Mouse (Mus musculus) naive thymus-derived CD4-positive, alpha-beta T cell, adult 2 months (primary cell): ENCODE data around the gene Prkd3.

ENCODE experiments used
- DNase-seq: peaks from one replicate; pipeline ENCODE4 v3.0.0-alpha.2; 2011; ENCODE audit warnings: low read depth

Prkd3 gene

DNA sequence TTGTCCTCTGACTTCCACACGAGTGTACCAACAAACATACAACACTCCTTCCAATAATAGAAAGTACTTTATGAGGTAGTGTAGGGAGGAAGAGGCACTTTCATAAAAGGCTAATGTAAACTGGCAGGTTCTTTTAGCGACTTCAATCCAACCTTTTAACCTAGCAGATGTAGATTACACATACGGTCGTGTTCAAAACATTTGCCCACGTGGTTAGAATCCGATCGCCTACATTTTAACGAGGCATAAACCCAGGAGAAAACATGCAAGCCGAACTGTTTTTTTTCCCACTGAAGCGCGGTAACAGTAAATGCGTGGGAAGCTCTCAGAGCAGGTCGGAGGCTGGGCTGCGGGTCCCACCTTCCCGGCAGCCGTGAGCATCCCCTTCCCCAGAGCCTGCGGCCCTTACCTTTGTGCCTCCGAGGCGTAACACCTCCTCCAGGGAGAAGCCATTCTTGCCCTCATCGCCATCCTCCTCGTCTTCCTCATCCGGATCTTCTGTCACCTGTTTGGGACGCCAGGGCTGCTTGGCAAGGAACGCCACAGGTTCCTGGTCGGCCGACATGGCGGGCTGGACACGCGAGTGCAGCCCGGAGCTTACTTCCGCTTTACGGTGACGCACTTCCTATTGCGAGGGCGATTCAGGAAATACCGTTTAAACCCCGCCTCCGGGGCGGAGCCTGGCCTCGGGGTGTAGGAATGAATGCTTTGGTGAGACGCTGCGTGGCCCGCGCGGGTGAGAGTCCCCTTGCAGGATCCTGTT is 84.0 kb downstream of the Prkd3 start, which contains the start of the genes Cebpz and Ndufaf7:
Gene Cebpz, minus strand, starts transcription at position 601 of the 763 bp plus-strand sequence.
Gene Ndufaf7, plus strand, starts transcription at position 671 of the 763 bp plus-strand sequence.
- peak; percentile 98 for DNase-seq

DNA sequence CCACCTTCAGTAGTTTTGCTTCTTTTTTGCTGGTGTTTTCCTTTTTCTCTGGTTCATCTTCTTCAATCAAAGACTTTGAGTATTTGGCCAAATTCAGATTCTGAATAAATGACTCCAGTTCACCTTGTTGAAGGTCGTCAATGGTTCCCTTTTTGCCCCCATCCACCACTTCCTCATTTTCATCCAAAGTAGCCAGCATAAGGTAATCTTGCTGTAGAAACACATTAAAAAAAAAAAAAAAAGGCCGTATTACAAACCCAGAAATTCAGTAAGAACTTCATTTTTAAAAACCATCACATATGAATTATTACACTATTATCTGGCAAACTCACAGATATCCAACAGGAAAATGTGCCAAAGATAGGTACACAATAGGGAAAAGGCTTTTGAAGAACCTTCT is 84.8 kb downstream of the Prkd3 start:
- DNase-seq = no peak

DNA sequence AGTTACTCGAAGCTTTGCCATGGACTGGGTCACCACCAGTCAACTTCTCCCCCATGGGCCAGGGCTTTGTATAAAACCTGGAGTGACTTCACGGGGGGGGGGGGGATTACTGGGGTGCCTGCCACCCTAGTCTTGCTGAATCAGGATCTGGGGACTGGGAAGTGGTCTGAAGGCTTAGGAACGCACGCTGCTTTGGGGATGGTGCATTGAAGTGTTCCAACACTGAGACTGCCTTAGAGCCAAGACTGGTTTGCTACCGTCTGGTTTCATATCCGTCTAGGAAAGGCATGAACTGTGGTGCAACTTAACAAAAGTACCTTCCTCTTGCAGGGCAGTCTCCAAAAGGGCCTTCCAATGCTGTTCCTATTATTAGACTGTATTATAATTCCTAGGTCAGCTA is 102.9 kb downstream of the Prkd3 start:
- no peak for DNase-seq

DNA sequence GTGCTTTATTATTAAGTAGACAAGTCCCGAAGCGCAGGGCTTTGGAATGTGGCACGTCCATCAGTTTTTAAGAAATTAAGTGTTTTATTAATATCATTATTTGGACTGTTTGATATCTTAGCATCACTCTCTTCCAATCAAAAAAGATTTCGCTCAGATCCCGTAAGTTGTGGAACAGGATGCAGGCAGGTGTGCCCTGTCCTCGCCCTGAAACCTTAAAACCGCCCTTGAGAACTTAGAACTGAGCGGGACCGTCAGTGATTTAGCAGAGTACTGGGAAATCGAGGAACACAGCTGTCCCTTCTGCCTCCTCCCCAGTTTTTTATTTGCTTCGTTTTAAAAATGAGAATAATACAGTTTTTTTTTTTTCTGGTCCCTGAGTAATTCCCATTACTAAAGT is 103.7 kb downstream of the Prkd3 start:
- DNase-seq = no peak

DNA sequence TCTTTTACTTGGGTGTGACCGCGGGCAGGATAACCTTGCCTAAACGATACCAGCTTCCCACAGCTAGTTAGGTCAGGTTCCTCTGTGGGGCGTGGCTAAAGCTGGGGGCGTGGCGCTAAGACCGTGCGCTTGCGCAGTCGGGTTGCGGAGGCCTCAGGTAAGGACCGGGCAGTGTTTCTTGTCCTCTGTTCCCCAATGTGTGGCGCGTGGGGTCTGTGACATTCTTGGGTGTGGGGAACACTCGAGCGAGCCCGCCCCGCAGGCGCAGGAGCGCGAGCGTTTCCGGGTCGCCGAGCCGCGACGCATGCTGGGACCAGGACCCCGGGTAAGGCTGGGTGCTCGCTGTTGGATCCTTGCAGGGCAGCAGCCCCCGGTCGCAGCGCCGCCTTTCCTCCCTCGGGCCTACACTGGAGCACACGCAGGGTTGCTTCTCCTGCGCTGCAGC is 104.2 kb downstream of the Prkd3 start, which contains the start of gene Cebpzos:
Gene Cebpzos, plus strand, starts transcription at position 132 of the 445 bp plus-strand sequence.
- peak; percentile 94 for DNase-seq

DNA sequence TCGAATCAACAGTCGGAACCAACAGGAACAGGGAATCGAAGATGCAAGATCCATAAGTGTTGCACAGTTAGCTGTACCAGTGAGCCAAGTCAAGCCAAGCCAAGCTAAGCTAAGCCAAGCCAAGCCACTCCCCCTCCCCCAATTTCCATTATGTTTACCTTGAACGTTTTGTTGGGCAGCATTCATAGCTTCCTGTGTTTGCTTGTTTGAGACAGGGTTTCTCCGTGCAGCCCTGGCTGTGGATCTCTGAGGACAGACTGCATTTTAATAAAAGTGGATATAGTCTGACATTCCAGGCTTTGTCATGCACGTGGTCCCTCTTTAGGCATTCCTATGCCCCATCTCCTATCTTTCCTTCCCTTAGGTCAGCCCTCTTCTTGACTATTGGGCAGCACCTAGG is 104.8 kb downstream of the Prkd3 start:
- peak; percentile 58 for DNase-seq

DNA sequence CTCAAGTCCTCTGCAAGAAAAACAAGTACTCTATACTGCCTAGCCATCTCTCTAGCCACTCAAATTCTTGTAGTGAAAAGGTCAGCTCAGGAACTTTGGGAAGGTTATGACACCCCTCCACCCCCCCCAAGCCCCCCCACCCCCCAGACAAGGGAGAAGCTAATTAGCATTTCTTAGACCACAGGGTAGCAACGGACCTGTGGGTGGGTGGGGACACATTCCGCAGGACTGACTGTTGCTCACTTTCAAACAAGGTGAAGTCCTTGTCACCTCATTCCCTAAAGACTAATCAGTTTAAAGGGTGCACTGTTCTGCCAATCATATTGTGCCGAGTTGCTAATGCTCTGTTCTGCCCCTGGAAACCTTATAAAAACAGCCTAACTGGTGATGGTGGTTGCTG is 106.7 kb downstream of the Prkd3 start:
- no peak for DNase-seq

DNA sequence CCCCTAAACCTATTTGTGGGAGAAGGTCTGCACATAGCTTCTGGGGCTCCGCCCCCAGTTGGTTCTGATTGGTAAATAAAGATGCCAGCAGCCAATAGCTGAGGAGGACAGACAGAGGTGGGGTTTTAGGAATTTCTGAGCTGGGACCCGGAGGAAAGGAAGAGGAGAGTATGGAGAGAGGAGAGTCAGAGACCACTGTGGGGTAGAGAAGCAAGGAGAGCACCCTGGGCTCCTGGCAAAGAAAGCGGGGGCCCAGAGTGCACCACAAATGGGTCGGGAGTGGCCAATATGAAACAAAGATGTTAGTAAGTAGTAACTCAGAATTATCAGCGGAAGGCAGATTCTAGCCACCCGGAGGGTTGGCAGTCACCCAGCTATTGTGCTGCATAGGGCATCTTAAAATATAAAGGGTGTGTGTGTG is 107.7 kb downstream of the Prkd3 start:
- DNase-seq = no peak

DNA sequence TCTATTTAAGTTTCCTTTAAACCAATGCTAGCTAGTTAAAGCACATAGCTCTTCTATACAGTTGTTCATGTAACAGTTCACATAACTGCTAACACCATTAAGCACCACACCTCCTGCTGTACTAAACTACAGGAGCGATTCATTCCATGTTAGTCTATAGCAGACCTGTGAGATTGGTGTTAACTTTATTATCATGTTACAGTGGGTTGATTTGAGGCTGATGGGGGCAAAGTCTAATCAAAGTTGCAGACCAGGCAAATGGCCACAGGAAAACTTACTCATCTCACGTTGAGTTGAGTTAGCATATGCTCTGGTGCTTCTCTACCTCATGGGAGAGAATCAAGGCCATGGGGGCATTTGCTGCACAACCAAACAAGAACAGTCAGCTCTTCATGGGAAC is 111.2 kb downstream of the Prkd3 start:
- DNase-seq = no peak

DNA sequence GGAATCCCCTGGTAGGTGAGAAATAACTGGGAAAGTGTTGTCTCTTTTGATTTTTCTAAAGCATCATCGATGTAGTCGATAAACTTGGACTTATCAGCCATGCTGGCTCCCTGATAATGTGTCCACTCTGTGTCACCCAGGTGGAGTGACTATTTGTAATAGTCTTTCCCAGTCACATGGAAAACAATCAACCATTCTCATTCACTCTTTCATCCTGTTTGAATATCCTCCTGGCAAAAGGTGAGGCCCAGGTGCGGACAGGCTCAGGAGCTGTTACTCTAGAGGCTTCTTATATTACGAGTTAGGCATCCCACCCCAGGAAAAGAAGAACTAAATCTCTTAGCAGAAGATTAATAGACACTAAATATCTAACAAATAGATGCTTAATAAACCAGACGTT is 113.7 kb downstream of the Prkd3 start, which contains the start of gene Sult6b1:
Gene Sult6b1, minus strand, starts transcription at position 101 of the 400 bp plus-strand sequence.
- DNase-seq = no peak

DNA sequence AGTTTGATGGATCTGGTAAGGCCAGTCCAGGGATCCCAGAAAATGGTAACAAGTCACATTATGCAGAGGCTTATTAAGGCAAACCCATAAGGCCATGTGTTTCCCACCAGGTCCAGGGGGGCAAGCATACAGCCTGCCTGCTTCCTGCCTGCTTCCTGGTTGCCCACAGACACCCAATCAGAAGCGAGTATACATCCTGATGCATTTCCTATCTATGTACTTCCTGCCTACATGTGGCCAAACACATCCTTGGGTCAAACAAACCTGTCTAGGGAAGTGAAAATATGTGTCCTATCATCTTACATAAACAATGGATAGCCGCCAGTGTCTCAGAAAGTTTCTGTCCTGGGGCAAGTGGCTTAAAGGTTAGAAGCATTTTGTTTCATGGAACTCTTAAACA is 117.5 kb downstream of the Prkd3 start:
- no peak for DNase-seq
